Mouse (Mus musculus) thymus, postnatal 36 days (tissue): Measurements from ENCODE around the gene Cib1.

Experiments used
- DNase-seq, 2 experiments: peaks; one replicate each; pipeline ENCODE4 v3.0.0; 2022; ENCODE audit warnings: mixed read lengths in 2 of 2

Cib1 gene

GRCm38 (mm10) chr7:80200588-80200945 lies 32.0 kb downstream of the Cib1 start:
- no peak for DNase-seq

GRCm38 (mm10) chr7:80199851-80200587 lies 32.6 kb downstream of the Cib1 start:
- no peak for DNase-seq

- no peak for DNase-seq
These were observed 33.3 kb downstream of the Cib1 start for GRCm38 (mm10) chr7:80199286-80199685.

- DNase-seq, result no peak
These were observed 33.8 kb downstream of the Cib1 start for GRCm38 (mm10) chr7:80198863-80199262.

- peak; percentile 79 to 83 for DNase-seq
These were observed 34.5 kb downstream of the Cib1 start for GRCm38 (mm10) chr7:80197941-80198778.

GRCm38 (mm10) chr7:80197371-80197770 lies 35.2 kb downstream of the Cib1 start:
- DNase-seq, result peak in 1 of 2 experiments; percentile 50

GRCm38 (mm10) chr7:80195576-80196263 lies 36.9 kb downstream of the Cib1 start:
- DNase-seq, result no peak

GRCm38 (mm10) chr7:80195146-80195545 lies 37.5 kb downstream of the Cib1 start:
- DNase-seq, result no peak

- DNase-seq, result no peak
These were observed 38.5 kb downstream of the Cib1 start for GRCm38 (mm10) chr7:80193941-80194739.

- DNase-seq, result peak; percentile 89 to 92
These were observed 40.2 kb downstream of the Cib1 start for GRCm38 (mm10) chr7:80192226-80193061.

- peak in 1 of 2 experiments; percentile 62 for DNase-seq
These were observed 41.2 kb downstream of the Cib1 start for GRCm38 (mm10) chr7:80191455-80191854.

- no peak for DNase-seq
These were observed 43.3 kb downstream of the Cib1 start for GRCm38 (mm10) chr7:80189147-80189933.

- DNase-seq, result no peak
These were observed 44.0 kb downstream of the Cib1 start for GRCm38 (mm10) chr7:80188579-80189125.

GRCm38 (mm10) chr7:80187501-80187900 lies 45.1 kb downstream of the Cib1 start:
- no peak for DNase-seq

- peak; percentile 75 to 82 for DNase-seq
These were observed 45.9 kb downstream of the Cib1 start, which contains the start of gene Sema4b for GRCm38 (mm10) chr7:80186531-80187296. Gene Sema4b, plus strand, starts transcription at chr7:80186841.

GRCm38 (mm10) chr7:80186021-80186420 lies 46.6 kb downstream of the Cib1 start:
- no peak for DNase-seq

GRCm38 (mm10) chr7:80184968-80185367 lies 47.6 kb downstream of the Cib1 start:
- no peak for DNase-seq

GRCm38 (mm10) chr7:80184551-80184950 lies 48.1 kb downstream of the Cib1 start:
- no peak for DNase-seq

- no peak for DNase-seq
These were observed 48.6 kb downstream of the Cib1 start for GRCm38 (mm10) chr7:80183969-80184368.

GRCm38 (mm10) chr7:80183466-80183865 lies 49.1 kb downstream of the Cib1 start:
- no peak for DNase-seq
